In the genomic region with DNA sequence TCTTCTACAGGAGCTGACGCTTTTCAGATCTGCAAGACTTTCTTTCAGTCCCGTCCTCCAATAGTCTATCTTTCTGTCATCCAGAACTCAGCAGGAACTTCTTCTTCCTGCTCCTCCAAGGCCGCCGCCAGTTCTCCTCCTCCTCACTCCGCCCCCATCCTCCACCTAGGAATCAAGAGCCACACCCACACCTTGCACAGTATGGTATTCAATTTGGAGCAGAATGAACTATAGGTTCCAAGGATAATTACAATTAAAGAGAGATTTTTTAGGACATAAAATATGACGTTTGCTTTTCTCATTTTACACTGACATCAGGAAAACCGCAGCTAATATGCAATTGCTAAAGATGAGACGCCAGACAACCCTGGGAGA, we compare ENCODE assay signal across 8 mouse cellular contexts. TPM values are rescaled to one million over a fixed set of nuclear protein-coding genes. Genes with fewer than 3 reads are reported as not detected.
A peak's percentile ranks its signal among the peaks of the same experiment; 100 is the strongest.
DNase-seq lines count a peak whose midpoint lies in the region; ATAC-seq lines count a peak whose summit lies in the region.

No protein-coding gene starts in this region.

- DNase-seq in heart, postnatal 4 days: no peak
- DNase-seq in midbrain, embryonic 10.5 days (ENCODE audit: low spot score): no peak
- DNase-seq in adrenal gland, adult 2 months: no peak
- no peak for DNase-seq in layer of hippocampus, postnatal 10 days (ENCODE audit: low spot score in 2 of 2)
- no peak for DNase-seq in cerebellum, postnatal 14 days

- peak overlapping the region; percentile 74 for H3K4me2 ChIP-seq in heart, embryonic 16.5 days (ENCODE audit: low read depth, low read length)
- H3K4me2 ChIP-seq in hindbrain, embryonic 12.5 days (replicated peaks): peak overlapping the region; percentile 52

- H3K36me3 ChIP-seq in heart, embryonic 16.5 days (ENCODE audit: control insufficient read depth, insufficient read depth): no peaks in the 10 kb centered on the region
- peaks cover 2% of the 10 kb centered on the region; the same call in 1 of the 2 replicates for H3K36me3 ChIP-seq in hindbrain, embryonic 12.5 days
- H3K36me3 ChIP-seq in midbrain, embryonic 10.5 days: 0 out of 2 replicates have a peak, but pooled peaks cover 12% of the 10 kb centered on the region

- no peaks in the 10 kb centered on the region for H3K4me1 ChIP-seq in heart, embryonic 16.5 days (ENCODE audit: control insufficient read depth, insufficient read depth, low read length)
- no peaks in the 10 kb centered on the region for H3K4me1 ChIP-seq in hindbrain, embryonic 12.5 days
- H3K4me1 ChIP-seq in midbrain, embryonic 10.5 days: no peaks in the 10 kb centered on the region

- no peaks in the 10 kb centered on the region for H3K27me3 ChIP-seq in heart, embryonic 16.5 days (ENCODE audit: control insufficient read depth, insufficient read depth, low read length)
- no peaks in the 10 kb centered on the region for H3K27me3 ChIP-seq in hindbrain, embryonic 12.5 days
- H3K27me3 ChIP-seq in midbrain, embryonic 10.5 days (ENCODE audit: low read depth, poor library complexity, severe bottlenecking): no peaks in the 10 kb centered on the region

- peak overlapping the region; percentile 73 for H3K4me3 ChIP-seq in heart, embryonic 16.5 days (ENCODE audit: low read length)
- H3K4me3 ChIP-seq in hindbrain, embryonic 12.5 days: peak overlapping the region; percentile 44
- peak overlapping the region; percentile 63 for H3K4me3 ChIP-seq in midbrain, embryonic 10.5 days

- H3K27ac ChIP-seq in heart, embryonic 16.5 days (ENCODE audit: low read length): no peak overlapping the region
- H3K27ac ChIP-seq in hindbrain, embryonic 12.5 days: 0 out of 2 replicates have a peak overlapping the region, but pooled peaks have one; percentile 14
- H3K27ac ChIP-seq in midbrain, embryonic 10.5 days (replicated peaks): peak overlapping the region; percentile 73

- peak overlapping the region; percentile 63 for H3K9ac ChIP-seq in heart, embryonic 16.5 days (ENCODE audit: low read length)
- peak overlapping the region; percentile 59; the same call in 1 of the 2 replicates for H3K9ac ChIP-seq in hindbrain, embryonic 12.5 days

- WGBS in heart, embryonic 16.5 days: 17% methylated on average over 8 of the region's 8 CpGs
- WGBS in hindbrain, embryonic 12.5 days: 22% methylated on average over 8 of the region's 8 CpGs
- WGBS in midbrain, embryonic 10.5 days: 21% methylated on average over 8 of the region's 8 CpGs

- no peaks in the 10 kb centered on the region for H3K9me3 ChIP-seq in heart, embryonic 16.5 days (replicated peaks; ENCODE audit: control insufficient read depth, low read length)
- H3K9me3 ChIP-seq in hindbrain, embryonic 12.5 days (replicated peaks): peaks cover 4% of the 10 kb centered on the region; the same call in 1 of the 2 replicates
- H3K9me3 ChIP-seq in midbrain, embryonic 10.5 days (replicated peaks): peaks cover 12% of the 10 kb centered on the region; the same call in 1 of the 2 replicates

- peak; percentile 49 for ATAC-seq in heart, embryonic 16.5 days (replicated peaks; ENCODE audit: extremely low read depth, insufficient read depth, low FRiP score)
- peak; percentile 47 for ATAC-seq in activated CD4-positive, CD25-positive, alpha-beta regulatory T cell, adult 4 months
- ATAC-seq in hindbrain, embryonic 12.5 days (ENCODE audit: low FRiP score): peak; percentile 94

RNA-seq across cellular contexts. Expression of a gene that starts 29.4 kb away (rescaled TPM):
- 5.9 and 6.5 TPM in 2 replicates for polyA plus RNA-seq in heart, embryonic 16.5 days (2015; fragmentation: Nextera tagmentation; extraction: Ambion mirVana)
- 1 to 10 TPM; 3.0 to 4.3 TPM for total RNA-seq in heart, postnatal 4 days (2021)
- polyA plus RNA-seq in activated CD4-positive, CD25-positive, alpha-beta regulatory T cell, adult 4 months (2017; shearing (Covaris generic)): 1 to 10 TPM; 3.9 to 8.3 TPM
- polyA plus RNA-seq in hindbrain, embryonic 12.5 days (2016; fragmentation: Nextera tagmentation; extraction: Ambion mirVana): 9.9 and 11.5 TPM in 2 replicates
- polyA plus RNA-seq in midbrain, embryonic 10.5 days (2016; fragmentation: Nextera tagmentation; extraction: Ambion mirVana): 16.1 and 16.8 TPM in 2 replicates
- total RNA-seq in adrenal gland, adult 2 months (2021): 1 to 10 TPM in 1 of 2 experiments, under 1 TPM in 1; 0.92 to 1.0 TPM
- 0.94 TPM in 1 of 2 replicates, not detected in the other for polyA plus RNA-seq in adrenal gland, adult 2 months (2012; rRNA removed)
- 1 to 10 TPM; 2.9 TPM for total RNA-seq in layer of hippocampus, postnatal 10 days (2021)
